Mouse (Mus musculus) 3T3-L1 (cell line): ENCODE results near the gene Atf1.

ENCODE experiments used
- DNase-seq: peaks from one replicate; pipeline ENCODE4 v3.0.0-alpha.2; 2015; ENCODE audit warnings: low read depth, low spot score

Gene Atf1

GRCm38 (mm10) chr15:100227663-100228534 is at the start of gene Atf1:
Atf1 (plus strand) TSS chr15:100227819.
- DNase-seq: no peak

DNA sequence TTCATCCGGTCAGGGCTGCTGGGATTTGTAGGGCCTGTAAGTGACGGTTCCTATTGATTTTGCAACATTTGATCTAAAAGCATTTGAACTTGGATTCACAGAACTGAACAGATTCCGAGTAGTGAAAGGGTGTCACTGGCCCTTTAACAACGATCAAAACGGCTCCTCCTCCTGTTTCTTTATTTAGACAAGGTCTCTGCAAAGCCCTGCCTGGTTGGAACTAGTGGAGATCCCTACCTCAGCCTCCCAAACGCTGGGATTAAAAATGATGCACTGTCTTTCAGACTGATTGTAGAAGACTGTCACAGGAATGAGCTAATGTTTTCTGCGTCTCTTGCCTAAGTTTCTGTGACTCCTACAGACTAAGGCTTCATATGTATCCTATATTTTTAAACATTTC is 49.1 kb upstream of the Atf1 start:
- DNase-seq: no peak

DNA sequence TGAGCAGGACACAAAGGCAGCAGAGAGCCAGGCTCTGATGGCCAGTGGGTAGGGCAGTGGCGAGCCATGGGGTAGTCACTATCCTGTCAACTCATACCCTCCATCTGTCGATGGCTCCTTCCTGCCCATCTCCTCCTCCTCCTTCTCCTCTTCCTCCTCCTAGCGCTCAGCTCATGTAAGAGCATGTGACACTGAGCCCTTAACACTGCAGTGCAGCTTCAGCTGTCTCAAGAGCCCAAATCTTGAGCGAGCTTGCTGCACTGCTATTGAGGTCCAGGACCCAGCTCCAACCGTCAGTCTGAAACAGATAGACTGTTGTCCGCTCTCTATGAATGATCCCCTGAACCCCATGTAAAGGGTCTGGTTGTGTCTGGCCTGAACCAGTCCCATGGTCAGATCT is 47.9 kb upstream of the Atf1 start:
- DNase-seq: no peak

DNA sequence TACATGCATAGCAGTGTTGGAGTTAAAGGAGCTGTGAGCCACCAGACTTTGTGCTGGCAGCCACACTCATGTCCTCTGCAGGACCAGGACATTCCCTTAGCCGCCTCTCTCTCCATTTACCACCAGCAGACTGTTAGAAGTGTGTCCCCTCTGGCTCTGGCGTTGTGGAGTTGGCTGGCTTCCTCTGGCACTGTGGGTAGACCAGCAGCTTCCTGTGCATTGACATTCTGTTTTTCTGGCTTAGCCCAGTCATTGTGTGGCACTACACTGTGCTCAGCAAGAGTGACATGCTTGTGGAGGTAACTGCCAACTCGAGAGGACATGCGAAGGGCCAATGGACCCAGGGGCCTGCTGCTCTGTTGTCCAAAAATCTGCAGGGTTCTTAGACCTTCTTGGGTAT is 47.4 kb upstream of the Atf1 start:
- no peak for DNase-seq

- DNase-seq: no peak
These were observed 45.8 kb upstream of the Atf1 start for GRCm38 (mm10) chr15:100181841-100182240.

DNA sequence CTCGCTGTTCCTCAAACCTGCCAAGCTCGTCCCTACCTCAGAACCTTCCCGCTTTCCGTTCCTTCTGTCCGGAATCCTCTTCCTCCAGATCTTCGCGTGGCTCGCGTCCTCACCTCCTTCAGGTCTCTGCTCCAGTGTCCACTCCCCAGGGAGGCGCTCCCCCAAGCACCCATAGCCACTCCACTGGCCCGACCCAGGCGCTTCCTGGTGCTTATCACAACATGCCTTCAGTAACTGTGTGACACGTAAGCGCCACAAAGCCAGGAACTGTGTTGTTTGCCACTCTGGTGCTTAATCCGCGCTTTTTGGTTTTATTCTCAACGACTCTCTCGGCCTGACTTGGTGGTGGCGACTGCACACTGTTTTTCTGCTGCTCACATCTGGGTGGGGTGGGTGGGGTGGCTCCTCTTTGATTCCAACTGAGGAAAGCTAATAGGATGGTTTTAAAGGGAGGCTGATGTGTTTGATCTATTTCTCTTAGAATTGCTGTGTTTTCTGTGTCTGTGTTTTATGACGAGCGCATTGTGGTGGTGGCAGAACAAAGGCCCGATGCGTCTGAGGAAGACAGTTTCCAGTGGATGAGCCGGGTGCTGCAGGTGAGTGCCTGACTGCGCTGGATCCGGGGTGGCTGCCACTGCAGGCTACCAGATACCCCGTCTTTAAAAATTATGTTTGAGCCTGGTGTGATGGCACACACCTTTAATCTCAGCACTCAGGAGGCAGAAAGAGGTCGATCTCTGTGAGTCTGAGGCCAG is 44.9 kb upstream of the Atf1 start:
- DNase-seq: no peak

DNA sequence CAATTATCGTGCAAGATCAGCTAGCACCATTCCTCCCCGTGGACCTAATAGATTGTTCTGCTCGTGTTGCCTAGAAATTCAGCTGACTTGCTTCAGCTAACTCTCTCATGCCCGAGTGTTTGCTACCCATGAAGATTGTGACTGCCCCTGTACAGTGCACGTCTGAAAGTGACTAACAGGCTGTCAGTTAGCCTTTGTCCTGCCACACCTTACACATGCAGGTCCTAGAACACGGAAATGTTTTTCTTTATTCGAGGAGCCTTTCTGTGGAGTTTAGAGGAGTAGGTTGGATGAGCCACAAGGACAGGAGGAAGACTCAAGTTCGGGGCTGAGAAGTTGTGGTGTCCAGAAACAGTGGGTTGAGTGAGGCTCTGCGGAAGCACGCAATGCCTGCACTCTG is 44.1 kb upstream of the Atf1 start:
- no peak for DNase-seq

GRCm38 (mm10) chr15:100184821-100185496 is 42.7 kb upstream of the Atf1 start:
- DNase-seq: peak; percentile 28

GRCm38 (mm10) chr15:100186234-100186633 is 41.4 kb upstream of the Atf1 start:
- no peak for DNase-seq

DNA sequence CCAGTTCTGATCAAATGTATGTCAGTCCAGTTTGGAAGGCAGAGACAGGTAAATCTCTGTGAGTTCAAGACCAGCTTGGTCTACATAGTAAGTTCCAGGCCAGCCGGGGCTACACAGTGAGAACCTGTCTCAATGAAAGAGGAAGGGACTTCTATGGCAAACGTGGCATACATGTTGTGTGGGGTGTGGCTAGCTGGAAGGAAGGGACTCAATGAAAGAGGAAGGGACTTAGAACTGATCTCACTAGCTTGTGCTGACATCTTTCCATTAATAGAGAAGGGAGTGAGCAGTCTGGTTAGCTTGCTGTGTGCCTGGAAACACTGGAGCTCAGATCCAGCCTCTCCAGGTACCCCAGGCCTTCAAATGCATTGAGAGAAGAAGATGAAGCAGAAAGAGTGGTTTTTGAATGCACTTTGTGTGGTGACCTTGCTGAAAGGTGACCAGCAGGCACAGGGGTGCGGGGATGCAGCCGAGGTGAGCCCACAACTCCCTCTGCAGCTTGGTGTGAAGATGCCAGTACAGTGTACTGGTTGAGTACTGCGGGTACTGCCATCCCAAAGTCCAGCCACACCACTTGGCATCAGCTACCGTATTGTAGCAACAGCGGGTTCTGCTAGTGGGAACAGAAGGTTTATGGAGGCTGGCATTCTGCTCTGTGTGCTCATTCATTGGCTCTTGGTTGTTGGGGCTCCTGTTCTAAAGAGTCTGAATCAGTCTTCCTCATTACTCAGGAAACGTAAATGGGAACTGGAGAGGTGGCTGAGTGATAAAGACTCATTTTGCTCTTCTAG is 40.5 kb upstream of the Atf1 start:
- DNase-seq: no peak

GRCm38 (mm10) chr15:100188542-100188941 is 39.1 kb upstream of the Atf1 start:
- peak; percentile 38 for DNase-seq

DNA sequence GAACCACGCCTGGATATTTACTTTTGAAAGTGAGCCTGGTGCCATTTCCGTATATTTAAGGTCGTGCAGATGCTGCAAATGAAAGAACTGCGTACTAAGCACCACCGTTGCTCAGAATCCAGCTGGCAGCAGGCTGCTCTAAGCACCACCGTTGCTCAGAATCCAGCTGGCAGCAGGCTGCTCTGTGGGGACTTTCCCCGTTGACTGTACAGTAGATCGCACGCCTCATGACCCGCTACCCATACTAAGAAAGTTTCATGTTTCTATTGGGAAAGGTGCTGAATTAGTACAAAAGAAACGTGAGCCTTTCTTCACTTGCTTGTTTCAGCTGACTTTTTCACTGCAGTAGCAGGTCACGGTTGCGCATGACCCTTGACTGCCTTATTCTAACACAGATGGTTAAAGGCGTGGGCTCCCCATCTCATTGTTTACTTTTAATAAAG is 38.6 kb upstream of the Atf1 start:
- DNase-seq: peak; percentile 27

GRCm38 (mm10) chr15:100190083-100190482 is 37.5 kb upstream of the Atf1 start:
- DNase-seq: no peak

DNA sequence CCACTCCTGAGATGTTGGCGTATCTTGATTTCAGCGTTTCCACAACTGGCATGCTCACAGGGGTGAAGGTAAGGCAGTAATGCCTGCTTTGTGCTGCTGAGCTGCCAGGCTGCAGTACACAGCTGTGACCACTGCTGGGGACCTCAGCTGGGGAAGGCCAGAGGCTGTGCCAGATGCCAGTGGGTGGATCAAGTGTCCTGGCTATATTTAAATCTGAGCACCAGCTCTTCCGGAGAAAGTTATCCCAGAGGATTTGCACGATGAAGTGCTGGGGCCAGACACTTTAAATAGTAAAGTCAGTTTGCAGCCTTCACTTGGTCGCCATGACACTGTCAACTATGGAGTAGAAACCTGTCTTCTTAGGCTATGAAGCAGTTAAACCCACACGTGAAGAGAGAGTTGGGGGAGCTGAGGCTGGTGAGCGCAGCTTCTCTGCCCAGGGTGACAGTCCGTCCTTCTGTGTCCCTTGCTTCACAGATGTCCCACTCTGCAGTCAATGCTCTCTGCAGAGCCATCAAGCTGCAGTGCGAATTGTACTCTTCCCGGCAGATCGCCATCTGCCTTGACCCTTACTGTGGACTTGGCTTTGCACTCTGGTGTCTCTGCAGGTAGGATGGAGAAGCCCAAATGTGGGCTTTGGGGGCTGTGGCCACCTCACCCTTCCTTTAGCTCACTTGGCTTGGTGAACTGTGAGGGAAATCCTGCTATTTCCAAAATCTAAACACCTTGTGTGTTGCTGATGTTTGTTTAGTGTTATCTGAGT is 28.5 kb upstream of the Atf1 start:
- DNase-seq: peak; percentile 40

GRCm38 (mm10) chr15:100199790-100200189 is 27.8 kb upstream of the Atf1 start:
- DNase-seq: peak; percentile 76

DNA sequence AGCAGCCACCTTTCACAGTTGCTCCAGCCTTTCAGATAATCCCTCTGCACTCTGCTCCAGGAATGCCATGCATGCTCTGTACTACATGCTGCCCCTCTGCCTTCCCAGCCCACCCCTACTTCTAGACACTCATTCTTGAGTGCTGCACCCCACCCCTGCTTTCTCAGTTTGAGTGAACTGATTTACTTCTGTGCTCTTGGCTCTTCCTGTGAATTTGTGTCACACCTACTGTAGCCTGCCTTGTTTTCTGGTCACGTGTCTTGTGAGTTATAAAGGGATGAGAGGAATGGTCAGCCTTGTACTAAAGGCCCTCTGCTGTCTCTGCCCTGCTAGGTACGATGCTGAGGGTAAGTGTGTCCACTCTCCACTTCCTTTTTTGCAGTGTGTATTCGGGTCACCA is 25.8 kb upstream of the Atf1 start:
- no peak for DNase-seq

GRCm38 (mm10) chr15:100202431-100203015 is 25.1 kb upstream of the Atf1 start:
- no peak for DNase-seq

GRCm38 (mm10) chr15:100204574-100204973 is 23.0 kb upstream of the Atf1 start:
- peak; percentile 66 for DNase-seq

DNA sequence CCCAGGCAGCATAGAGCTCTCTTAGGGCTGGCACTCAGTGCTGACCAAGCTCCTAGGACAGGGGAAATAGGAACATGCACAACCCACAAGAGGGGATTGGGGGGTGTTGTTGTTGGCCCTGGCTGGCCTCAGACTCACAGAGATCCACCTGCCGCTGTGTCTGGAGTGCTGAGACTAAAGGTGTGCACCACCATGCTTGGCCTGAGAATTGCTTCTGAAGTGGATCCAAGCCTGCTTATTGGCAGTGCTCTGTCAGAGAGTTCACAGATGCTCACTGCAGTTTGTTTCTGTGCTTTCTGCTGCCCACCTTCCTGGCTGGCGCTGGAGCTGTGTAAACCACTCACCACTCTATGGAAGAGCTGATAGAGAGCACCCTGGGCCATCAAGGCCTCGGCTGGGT is 17.6 kb upstream of the Atf1 start:
- no peak for DNase-seq

DNA sequence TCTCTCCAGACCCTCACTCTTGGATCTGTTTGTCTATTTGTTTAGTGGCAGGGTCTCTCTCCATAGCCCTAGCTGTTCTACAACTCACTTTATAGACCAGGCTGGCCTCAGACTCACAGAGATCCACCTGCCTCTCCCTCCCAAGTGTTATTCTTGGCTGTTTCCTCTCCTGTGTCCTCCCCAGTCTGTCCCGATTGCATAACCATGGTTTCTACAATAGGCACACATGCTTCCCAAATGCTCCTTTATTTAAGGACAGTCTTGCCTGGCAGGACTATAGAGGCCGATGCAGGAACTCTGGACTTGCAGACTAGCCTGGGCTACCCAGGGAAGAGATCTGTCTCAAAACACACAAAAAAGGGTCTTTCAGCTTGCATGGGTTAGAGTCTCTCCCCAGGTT is 14.3 kb upstream of the Atf1 start:
- DNase-seq: no peak
